Mouse (Mus musculus) heart, adult 2 months (tissue): ENCODE measurements around the gene Ankrd60.

Experiments used
- EP300 ChIP-seq: fragments of 200-500 bp; IDR thresholded peaks from 2 replicates; pipeline ENCODE4 v1.6.1; 2011; ENCODE audit warnings: low read depth, low read length, control low read depth; ENCODE audit not compliant: insufficient read depth
- POLR2A ChIP-seq: fragments of 200-500 bp; IDR thresholded peaks from 2 replicates; pipeline ENCODE4 v1.6.1; 2011; ENCODE audit warnings: mild to moderate bottlenecking, low read depth, low read length, control low read depth; ENCODE audit not compliant: insufficient read depth

- TF ChIP-seq POLR2A (no peak), EP300 (no peak)
These were observed 47.6 kb upstream of the Ankrd60 start for GRCm38 (mm10) chr2:173625786-173626185.
